Mouse (Mus musculus): ENCODE results near the gene Gpr174.
A peak's percentile ranks its signal among the peaks of the same experiment; 100 is the strongest.
"Not testable (repeated sequence)": the region's sequence is repeated elsewhere in the genome, so short reads cannot be mapped to it uniquely, and the experiment has no call there.

The Gpr174 gene

DNA sequence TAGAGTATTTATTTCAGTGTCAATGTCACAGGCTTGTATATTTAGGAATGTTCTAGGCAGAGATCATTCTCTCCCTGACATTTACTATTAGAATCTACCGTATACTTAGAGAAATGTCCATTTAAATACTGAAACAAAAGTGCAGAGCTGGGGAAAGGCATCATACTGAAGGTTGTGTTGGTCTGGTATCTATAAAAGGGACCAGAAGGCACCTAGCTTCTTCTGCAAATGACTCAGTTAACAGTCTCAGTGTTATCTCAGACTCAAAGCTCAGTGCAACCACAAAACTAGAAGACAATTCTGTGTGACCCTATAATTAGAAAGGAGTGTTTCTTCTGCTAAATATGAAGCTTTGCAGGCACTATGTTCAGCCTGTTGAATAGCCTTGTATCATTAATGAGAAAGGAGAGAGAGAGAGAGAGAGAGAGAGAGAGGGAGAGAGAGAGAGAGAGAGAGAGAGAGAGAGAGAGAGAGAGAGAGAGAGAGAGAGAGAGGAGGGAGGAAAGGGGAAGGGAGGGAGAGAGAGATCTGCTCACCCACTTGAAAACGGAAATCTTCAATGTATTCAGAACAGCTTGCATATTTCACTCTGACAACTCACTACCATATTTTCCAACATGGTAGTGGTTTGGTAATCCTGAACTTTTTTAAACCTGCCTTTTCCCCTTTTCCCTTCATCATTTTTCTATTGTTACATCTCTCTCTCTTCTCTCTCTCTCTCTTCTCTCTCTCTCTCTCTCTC lies at the start of gene Gpr174:
TSS of gene Gpr174 (plus strand) at position 393 of the 742 bp plus-strand sequence.
- peak; percentile 53 for DNase-seq (ENCODE audit: low read depth)

DNA sequence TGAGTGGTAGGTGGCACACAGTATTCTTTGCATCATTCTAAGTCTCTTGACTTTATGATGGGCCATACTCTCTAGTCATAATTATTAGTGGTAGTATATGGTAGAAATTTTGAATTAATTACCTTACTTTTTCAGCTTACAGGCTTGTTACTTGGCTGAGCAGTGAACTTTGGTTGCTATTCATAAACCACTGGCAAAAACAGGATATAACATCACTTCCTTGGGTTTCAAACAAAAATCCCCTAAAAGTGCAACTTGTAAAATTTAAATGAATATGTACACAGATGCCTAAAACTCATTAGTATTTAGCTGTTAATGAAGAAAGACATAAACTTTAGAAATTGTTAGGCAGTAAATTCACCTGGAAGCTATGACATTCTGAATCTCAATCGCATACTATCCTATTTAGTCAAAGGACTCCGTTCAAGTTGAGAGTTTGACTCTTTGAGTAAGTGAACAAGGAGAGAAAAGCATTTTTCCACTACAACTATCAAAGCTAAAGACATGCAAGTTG lies 38.0 kb upstream of the Gpr174 start:
- DNase-seq (ENCODE audit: low read depth): peak; percentile 70

DNA sequence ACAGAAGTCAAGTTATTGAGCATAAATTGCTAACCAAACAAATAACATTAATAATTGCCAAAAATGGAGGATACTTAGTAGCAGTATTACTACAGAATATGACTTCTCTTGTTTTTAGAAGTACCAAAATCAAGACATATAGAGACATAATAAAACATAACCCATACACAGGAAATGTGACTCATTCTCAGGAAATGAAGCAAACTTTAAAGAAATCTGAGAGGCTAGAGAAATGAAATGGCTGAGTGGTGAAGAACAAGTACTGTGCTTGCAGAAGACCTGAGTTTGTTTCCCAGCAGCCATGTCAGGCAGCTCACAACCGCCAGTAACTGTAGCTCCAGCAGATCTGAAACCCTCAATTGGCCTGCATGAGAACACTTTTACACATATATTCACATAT lies 30.8 kb upstream of the Gpr174 start:
- DNase-seq (ENCODE audit: low read depth): peak; percentile 61

- peak; percentile 40 for DNase-seq (ENCODE audit: low read depth)
Measured at GRCm38 (mm10) chrX:107231214-107231613, 24.5 kb upstream of the Gpr174 start.

DNA sequence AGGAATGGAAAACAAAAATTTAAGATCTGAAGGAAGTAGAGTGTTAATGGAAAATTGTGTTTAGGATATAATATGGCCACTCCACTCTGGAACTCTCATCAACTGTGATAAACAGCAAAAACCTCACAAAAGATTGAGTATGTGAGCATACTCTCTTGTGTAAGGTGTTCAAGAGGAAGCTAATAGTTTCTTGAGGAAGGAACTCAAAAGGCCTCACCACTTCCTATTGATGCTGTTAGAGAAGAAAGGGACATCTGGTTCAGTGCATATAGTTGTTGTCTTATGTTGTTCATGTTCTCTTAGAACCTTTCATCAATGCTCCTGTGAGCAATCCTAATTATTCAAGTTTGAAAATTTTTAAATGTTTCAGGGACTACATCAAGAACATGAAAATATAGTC lies 21.0 kb upstream of the Gpr174 start:
- DNase-seq (ENCODE audit: low read depth): peak; percentile 44

GRCm38 (mm10) chrX:107236461-107236860 lies 19.2 kb upstream of the Gpr174 start:
- peak; percentile 38 for DNase-seq (ENCODE audit: low read depth)

DNA sequence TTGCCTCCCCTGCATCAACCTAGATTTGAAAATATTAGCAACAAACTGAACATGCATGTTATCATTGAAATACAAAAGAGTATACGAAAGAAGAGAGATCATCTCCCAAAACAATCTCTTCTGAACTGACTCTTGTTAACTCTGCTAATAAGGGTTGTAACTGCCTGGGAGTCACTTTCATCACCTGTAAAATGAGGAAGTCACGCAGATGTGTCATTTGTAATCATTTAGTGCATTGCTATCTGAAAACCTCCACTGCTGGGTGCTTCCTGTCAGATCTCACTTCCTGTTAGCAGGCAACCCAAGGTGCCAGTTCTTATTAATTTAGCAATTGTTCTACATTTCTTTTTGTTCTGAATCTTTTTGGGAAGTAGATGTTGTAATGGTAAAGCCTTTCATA lies 5.3 kb upstream of the Gpr174 start:
- DNase-seq (ENCODE audit: low read depth): peak; percentile 62

GRCm38 (mm10) chrX:107264619-107265018 lies 8.9 kb downstream of the Gpr174 start:
- no peak for DNase-seq (ENCODE audit: low read depth)

- DNase-seq (ENCODE audit: low read depth): no peak
Measured at GRCm38 (mm10) chrX:107277606-107278005, 21.9 kb downstream of the Gpr174 start.

- DNase-seq (ENCODE audit: low read depth): peak; percentile 20
Measured at GRCm38 (mm10) chrX:107284211-107284610, 28.5 kb downstream of the Gpr174 start.

- DNase-seq (ENCODE audit: low read depth): not testable (repeated sequence)
Measured at GRCm38 (mm10) chrX:107297861-107298260, 42.2 kb downstream of the Gpr174 start.

DNA sequence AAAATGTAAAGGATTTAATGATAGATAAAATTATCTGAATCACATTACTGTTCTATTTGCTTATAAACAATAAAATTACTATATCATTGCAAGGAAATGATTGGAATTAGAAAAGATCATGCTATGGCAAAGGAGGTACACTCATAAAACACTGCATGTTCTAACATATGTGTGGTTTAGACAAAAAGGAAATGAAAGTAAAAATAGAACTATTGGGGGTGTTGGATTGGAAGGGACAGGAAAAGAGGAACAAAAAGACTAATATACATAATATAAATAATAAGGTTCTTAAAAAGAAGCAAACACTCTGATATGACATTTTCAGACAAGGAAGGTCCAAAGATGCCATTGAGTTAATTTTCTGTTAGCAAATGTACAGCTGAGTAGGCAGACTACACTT lies 43.1 kb downstream of the Gpr174 start:
- no peak for DNase-seq (ENCODE audit: low read depth)

- DNase-seq (ENCODE audit: low read depth): peak; percentile 41
Measured at GRCm38 (mm10) chrX:107306492-107306891, 50.8 kb downstream of the Gpr174 start.

GRCm38 (mm10) chrX:107312533-107312932 lies 56.9 kb downstream of the Gpr174 start:
- no peak for DNase-seq (ENCODE audit: low read depth)

DNA sequence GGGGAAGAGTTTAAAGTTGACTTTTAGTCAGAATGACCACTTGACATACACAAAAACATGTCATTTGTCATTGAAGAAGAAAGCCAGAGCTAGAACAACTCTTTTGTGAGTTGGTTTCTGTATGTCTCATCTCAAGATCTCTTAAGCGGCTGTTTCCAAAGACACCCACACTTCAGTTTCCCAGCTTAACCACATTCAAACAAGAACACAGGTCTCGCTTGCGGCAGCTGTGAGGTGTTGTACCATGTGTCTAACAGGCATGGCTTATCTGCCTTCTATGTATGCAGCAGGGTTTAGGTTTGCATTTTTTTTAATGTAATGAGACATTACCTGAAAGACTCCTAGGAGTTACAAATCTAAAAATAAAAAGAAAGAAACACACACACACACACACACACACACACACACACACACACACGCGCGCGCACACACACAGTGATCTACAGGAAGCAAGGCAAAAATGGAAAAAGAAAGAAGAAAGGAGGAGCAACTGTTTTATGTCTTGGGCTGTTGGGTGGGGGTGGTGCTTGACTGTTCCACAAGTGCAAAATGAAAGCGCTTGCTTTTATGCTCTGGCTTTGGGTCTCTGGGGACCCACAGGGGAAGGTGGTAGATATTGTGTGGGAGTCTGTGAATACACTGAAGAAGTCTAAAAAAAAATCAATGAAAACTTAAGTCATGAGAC lies 70.2 kb downstream of the Gpr174 start:
- peak; percentile 82 for DNase-seq (ENCODE audit: low read depth)

DNA sequence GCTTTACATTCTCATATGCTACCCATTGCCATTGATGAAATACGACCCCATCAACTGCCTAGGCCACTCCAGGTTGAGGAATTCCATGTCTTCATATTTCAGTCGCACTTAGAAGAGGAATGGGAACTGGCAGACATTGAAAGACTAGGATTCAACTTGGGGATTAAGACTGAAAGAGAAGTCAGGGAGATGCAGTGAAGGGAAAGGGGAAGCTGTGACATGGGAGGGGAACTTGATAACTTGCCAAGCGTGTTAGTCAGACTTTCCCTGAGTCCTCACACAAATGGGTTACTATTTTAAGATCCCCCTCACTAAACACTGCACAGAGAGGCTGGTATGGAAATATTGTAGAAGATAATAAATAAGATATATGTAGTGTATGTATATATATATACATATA lies 74.2 kb downstream of the Gpr174 start:
- no peak for DNase-seq (ENCODE audit: low read depth)

GRCm38 (mm10) chrX:107336609-107337008 lies 80.9 kb downstream of the Gpr174 start:
- no peak for DNase-seq (ENCODE audit: low read depth)

GRCm38 (mm10) chrX:107341980-107342379 lies 86.3 kb downstream of the Gpr174 start:
- DNase-seq (ENCODE audit: low read depth): peak; percentile 59

Measured in naive thymus-derived CD4-positive, alpha-beta T cell, adult 2 months (primary cell).